Mouse (Mus musculus): ENCODE results near the gene Nap1l1.

Nap1l1 gene

DNA sequence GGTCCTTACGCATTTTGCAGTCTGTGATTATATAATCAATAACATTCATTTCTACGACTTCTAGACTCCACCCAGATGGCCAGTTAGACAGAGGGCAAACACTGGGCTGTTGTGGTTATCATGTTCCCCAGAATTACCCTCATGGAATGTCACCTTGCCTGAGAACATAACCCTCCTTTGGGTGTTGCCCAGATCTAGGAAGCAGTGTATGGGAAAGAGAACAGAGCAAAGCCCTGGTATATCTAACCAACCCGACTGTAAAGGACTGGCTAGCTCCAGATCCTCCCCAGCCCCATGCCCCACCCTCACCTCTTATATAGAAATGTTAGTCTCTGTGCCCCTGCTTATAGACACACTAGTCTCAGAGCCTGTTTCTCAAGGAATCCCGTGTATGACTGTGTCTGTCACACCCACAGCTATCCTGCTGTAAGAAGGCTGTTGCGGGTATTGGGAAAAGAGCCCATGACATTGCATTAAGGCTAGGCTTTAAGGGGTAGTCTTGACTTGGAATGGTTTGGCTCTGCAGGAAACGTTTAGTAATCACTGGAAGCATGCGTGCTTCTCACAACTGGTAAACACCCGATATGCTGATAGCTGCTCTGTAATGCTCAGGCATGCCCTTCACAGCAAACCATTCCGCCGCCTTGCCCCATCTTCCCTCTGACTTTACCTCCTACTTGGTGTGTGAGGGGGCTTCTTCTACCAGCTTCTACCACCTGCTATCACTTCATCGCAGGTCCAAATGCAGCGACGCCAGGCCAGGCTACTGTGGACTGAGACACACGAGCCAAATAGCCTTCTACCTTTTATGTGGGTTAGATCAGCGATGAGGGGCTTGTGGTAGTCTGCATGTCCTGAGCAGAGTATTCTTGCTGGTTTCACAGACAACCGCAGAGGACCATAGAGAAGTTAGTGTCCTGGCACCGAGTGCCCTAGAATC, 42.3 kb downstream of the Nap1l1 start:
- no peak for DNase-seq (ENCODE audit: low spot score)

DNA sequence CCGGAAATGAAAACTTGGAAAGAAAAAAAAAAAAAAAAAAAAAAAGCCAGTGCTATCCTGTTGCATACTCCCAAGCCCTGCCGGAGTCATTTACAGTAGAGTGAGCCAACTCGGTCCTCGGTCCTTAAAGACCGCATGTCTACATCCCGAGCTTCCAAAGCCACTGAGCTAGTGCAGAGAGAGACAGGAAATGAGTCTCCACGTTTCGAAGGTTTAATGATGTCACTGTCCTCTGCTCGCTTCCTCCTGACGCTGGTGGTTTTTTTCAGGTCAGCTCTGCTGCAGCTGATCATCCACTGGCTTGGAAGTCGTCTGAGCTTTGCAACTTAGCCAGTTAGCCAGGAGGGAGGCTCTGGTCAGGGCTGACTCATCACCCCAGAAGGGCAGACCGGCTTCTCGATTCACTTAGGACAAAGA, 43.2 kb downstream of the Nap1l1 start:
- no peak for DNase-seq (ENCODE audit: low spot score)

DNA sequence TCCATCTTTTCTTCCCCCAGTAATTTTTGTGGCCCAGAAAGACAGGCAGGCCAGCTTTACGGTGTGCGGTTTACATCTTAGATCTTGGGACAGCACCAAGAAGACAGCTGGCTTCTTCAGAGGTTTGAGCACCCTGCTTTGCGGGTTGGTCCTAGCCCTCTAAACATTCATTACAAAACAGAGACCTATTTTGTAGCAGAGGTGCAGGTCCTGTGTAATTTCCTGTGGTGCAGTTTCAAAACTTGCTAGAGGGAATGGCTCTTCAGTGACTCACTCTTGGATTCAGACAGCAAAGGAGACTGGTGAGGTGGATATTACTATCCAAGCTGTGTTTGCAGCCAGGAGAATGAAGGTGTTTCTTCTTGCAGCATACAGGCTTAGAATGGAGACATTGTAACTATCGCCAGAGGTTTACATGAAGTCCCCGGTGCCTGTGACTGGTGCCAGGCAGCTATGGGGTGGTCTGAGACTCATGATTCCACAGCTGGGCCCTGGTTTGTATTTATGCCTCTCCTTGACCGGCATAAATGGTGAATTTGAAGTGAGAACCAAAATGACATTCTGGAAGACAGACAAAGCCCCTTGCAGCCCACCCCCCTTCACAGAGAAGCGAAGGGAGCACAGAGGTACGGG, 43.9 kb downstream of the Nap1l1 start:
- no peak for DNase-seq (ENCODE audit: low spot score)

DNA sequence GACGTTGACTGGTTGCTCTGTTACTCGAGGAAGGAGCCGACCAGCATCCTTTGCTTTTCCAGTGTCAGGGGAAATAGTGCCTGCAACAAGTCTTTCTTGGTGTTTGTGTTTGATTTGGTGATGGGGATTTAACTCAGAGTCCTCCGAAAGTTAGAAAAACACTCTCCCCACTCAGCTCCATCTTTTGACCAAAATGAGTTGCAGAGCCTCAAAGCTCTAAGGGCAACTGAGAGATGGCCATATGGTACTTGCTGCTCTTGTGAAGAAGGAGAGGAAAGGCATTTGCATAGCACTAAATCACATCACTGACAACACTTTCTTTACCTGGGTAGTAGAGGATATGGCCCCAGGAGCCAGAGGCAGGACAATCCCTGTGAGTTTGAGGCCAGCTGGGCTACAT, 45.3 kb downstream of the Nap1l1 start:
- DNase-seq (ENCODE audit: low spot score), result no peak

DNA sequence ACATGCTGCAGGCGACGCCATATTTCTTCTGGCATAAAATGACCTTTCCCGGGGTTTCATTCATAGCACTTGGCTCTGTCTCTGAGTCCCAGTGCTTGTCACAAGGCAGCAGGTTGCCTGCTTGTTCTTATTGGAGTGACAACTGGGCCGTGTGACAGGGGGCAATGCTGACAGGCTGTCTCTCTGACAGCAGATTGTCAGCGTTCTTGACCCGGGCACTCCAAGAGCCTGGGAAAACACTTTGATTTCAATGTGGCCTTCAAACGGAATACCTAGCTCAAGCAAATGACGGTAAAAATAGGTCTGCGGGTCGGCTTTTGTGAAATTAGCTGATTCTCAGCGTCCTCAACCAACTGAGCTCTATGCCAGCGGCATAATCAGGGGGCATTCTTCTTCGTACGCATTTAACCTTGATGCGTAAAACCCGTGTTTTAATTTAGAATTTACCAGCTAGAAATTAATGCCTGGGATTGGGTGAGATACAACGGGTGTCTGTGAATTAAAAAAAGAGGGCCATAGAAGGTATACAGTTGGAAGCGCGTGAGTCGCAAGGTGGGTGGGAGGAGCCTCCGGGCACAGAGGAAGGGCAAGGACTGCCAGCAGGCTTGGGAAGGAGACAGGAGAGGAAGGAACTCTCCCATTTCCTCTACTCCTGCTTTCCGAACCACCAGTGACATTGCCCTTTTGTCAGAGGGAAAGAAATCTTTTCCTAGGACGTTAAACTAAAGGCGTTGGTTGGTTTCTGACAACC, 46.8 kb downstream of the Nap1l1 start:
- DNase-seq (ENCODE audit: low spot score), result no peak

DNA sequence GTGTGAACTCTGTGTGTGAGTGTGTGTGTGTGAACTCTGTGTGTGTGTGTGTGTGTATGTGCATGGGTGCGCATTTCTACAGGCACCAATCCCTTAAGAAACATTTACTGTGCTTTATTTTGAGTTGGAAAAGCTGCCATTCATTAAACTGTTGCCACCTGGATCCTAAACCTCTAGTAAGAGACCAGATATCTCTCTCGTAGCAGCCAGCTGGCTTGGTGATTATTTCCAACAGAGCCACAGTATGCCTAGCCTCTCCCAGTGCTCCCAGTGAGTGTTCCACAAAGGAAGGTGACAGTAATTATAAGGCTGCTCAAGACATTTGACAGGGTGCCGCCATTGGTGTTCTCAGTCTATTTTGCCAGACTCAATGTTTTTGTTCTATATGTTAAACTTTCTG, 47.6 kb downstream of the Nap1l1 start:
- no peak for DNase-seq (ENCODE audit: low spot score)

DNA sequence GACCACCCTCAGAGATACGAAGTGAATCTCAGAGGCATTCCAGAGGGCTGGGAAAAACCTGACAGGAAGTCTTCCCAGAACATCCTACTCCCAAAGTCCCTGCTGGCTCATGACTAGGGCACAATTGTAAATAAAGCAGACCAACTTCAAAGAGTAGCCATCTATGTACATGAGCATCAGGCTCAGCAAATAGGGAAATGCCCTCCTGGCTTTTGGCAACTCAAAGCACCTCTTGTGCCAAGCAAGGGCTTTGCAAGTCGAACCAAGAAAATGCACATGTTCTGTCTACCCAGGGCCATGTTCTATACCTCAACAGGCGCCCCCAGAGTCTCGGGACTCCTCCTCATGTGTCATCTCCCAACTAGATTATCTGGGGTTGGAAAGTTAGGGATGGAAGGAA, 48.6 kb downstream of the Nap1l1 start:
- DNase-seq (ENCODE audit: low spot score), result no peak

DNA sequence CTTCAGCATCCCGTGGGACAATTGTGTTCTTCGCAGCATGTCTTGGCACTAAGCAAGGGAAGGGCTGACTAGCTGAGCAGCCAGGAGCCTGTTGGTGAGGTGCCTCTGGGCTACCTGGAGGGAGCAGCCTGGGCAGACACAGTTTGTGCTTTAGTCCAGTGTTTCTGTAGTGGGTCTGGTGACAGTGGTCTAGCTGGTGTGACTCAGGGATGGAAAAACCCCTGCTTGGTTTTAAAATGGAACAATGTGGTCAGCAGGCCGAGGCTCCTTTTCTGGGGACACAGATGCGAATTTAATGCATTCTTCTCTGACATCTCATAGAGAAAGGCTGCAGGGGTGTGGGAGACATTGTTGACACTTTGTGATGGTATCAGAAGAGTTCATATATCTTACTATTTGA, 49.2 kb downstream of the Nap1l1 start:
- no peak for DNase-seq (ENCODE audit: low spot score)

DNA sequence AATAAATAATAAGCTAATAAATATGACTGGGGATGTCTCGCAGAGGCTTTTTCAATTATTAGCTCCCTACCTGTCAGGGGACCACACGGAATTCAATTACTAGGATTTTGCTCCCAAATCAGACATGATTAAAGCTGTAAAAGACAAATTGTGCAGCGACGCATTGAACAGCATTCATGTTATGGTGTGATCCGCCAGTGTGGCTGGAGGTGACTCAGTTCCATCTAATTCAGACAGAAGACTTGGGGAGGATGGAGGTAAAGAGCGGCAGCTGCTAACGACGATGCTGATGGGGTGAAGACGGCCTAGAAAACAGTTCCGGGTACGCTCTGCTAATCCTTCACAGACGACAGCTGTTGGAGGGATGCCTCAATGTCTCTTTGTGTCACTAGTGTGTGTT, 50.9 kb downstream of the Nap1l1 start:
- DNase-seq (ENCODE audit: low spot score), result no peak

DNA sequence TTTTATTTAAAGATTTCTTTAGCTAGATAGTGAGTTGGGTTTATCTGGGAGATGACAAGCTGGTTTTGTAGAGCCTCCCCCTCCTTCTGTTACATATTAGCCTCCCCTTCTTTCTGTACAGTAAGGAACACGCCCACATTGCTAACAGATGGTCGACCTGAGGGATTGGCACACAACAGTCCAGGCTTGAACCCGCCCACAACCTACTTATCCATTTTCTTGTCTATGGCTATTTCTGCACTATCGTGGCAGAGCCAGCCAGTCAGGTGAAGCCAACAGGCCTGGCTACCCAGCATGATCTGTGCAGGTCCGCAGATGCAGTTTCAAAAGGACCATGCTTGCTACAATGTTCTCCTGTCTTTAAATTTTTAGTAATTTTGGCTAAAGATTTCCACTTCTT, 54.0 kb downstream of the Nap1l1 start:
- no peak for DNase-seq (ENCODE audit: low spot score)

DNA sequence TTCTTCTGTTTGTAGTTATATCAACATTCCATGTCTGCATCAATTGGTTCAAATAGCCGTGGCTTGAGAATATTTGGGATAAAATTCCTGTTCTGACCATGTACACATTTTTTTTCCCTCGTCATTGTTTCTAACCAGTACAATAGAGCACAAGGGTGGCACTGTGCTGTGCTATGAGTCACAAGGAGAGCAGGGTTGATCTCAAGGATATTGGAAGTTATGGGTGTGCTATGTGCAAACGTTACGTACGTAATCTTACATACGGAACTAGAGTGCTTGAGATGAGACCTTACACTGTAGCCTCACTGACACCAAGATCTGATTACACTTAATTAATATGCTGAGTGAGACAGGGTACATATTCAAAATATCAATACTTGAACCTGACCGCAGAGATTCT, 54.6 kb downstream of the Nap1l1 start:
- no peak for DNase-seq (ENCODE audit: low spot score)

DNA sequence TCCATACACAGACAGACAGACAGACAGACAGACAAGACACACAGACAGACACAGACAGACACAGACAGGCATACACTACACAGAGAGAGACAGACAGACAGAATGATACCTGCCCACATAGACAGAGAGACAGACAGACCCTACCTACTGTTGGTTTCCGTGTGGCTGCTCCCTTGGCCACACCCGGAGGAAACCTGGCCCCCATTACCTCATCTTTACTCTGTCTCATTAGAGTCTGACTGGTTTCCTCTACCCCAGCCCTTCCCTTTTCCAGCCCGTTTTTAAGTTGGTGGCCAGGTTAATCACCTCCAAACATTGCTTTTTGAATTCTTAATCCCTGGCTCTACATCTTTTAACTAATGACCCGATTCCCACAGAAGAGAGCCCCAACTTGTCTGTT, 55.3 kb downstream of the Nap1l1 start:
- DNase-seq (ENCODE audit: low spot score), result no peak

DNA sequence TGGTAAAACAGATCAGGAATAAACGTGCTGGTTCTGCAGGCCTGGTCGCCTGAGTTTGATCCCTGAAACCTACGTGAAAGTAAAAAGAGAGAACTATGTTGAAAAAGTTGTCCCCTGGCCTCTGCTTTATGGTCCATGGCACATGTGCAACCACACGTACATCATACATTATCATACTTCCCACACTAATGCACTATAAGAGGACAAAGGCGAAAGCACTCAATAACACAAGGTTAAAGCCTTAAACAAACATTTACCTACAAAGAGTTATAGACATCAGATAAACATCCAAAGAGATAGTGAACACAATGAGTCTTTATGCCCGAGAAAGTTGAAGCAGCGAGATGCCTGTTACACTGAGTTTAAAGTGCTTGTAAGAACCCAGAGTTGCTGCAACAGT, 57.4 kb downstream of the Nap1l1 start:
- DNase-seq (ENCODE audit: low spot score), result no peak

DNA sequence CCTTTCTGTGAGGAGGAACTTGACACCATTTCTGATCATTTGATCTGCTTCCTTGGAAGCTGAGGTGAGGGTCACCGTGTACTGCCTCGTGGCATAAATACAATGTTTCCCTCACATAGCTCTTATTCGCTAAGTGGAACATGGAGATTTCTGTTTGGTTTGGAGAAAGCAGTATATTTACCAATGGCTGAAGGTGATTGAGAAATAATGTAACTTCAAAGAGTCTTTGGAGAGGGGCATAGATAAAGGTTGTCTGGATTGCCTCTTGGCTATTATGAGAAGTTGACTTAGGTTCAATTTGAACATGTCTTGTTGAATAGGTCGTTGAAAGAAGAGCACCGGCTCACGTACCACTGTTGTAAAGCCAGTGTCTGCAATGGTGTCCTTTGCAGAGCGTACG, 61.7 kb downstream of the Nap1l1 start:
- no peak for DNase-seq (ENCODE audit: low spot score)

DNA sequence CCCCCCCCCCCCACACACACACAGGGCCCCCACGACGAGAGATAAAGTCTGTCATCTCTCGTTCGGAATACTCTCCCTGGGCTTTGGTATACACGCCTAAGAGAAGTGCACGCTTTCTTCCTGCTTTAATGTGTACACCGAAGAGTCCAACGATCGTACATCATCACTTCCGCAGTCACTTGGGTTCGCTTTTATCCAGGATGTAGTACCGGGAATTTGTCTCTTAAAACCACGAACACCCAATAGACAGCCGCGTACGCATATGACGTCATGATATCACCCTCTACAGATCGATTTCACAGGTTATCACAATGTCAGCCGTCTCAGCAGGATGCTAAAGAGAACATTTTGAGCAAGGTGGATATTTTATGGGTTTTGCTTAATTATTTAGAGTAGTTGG, 64.4 kb downstream of the Nap1l1 start:
- DNase-seq (ENCODE audit: low spot score), result no peak

DNA sequence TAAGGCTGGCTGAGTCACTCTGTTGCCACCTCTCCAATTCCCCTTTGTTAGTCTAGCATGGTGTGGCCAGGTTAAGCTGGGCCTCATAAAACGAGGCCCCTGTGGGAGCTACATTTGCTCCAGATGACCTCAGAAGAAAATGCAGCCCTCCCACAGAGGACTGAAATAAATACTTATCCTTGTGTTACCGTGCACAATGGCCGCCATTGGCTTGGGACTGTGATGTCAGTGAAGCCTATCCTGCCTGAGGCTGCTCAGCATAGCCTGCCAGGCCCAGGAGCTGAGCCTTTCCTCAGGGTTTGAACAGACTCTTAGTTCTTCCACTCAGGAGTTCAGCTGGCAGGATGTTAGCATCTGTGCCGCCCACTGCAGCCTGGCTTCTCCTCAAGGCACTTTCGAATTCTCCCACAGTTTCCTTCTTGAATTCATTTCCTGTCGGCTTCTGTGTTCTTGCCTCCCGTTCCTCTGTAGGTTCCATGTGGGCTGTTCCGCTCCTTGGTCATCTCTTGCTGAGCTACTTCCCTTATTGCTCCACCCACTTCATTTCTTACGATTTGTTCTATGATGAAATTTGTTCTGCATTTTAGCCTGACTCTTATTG, 66.8 kb downstream of the Nap1l1 start:
- peak; percentile 50 for DNase-seq (ENCODE audit: low spot score)

DNA sequence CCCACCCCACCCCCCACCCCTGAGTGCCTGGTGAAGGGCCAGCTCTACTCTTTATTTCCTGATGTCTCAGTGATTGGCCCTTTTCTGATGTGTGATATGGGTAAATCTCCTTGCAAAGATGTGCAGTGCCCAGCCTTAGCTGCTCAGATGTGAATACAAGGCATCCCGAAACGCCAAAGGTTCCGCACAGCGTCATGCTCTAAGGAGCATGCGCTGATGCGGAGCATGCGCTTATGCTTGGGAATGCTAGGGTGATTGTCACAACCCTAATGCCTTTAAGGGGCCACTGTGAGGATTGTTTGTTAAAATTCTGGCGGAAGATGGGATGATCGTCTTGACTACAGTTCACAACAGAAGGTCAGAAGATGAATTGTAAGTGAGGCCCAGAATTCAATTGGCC, 67.7 kb downstream of the Nap1l1 start:
- no peak for DNase-seq (ENCODE audit: low spot score)

DNA sequence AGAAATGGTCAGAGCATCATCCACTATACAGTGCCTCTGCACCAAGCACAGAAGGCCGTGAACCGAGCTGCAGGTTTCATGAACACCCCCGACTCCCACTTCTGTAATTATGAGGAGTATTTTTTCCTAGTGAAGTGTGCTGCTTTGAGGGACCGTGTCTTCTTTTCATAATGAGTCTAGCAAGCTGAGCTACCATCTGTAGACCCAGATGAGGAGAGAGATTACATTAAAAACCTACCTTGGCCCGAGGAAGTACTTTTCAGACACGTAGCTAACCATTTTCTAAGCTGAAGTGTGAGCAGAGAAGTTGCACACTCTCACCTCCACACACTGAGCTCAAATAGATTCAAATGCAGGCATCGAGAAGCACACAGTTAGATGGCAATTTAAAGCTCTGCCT, 70.1 kb downstream of the Nap1l1 start:
- DNase-seq (ENCODE audit: low spot score), result no peak

DNA sequence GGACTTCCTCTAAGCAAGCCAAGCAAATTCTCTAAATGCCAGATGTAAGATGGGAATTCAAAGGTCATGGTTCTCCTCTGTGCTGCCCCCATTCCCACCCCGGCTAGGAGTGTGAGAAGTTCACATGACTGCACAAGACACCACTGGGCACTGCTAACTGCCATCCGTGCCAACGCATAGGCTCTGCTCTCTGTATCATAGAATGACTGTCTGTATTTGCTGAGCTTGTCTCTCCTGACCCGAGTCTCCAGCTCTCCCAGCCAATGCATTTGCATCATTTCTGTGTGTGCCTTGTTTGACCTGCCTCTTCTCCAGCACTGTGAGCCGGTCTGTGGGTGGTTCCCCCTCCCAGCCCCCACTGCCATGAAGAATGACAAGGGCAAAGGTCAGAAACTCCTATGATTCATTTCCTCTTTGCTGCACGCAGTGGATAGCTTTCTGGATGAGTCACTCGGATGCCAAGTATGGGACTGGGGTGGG, 70.8 kb downstream of the Nap1l1 start:
- no peak for DNase-seq (ENCODE audit: low spot score)

DNA sequence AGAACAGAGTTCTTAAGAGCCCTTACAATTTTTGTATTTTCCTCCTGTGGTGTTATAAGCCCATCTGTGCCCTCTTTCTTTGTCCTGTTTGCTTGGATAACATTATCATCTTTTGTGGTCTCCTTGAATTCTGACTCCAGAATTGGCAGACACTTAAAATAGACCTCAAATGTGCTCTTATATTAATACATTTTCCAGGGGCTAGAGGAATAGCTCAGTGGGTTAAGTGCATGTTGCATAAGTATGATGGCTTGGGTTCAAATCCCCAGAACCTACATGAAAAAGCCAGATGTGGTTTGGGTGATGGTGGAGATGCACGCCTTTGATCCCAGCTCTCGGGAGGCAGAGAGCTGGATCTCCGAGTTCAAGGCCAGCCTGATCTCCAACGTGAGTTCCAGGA, 71.3 kb downstream of the Nap1l1 start:
- no peak for DNase-seq (ENCODE audit: low spot score)

DNA sequence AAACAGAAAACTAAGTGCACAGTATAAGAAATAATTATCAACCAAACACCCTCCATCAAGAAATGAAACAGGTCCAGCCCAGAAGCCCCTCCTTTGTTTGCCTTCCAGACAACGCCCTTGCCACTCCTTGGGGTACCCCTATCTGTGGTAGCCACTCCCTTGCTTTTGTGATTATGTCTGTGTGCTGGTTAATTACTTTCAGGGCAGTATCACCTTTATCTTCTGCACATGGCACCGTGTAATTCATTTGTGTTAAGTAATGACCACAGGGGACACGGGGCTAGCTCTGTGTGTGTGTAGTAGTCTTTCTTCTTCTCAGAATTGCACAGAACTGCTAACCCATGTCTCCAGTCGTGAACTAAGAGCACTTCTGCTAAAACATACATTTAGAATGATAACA, 72.6 kb downstream of the Nap1l1 start:
- DNase-seq (ENCODE audit: low spot score), result no peak
